Mouse (Mus musculus): ENCODE data around the gene Ccdc24. TPM values are rescaled to one million over a fixed set of nuclear protein-coding genes. Genes with fewer than 3 reads are reported as not detected.

Gene Ccdc24
- total and polyA plus RNA-seq, 2 experiments = 0.51 TPM; not detected in 1

DNA sequence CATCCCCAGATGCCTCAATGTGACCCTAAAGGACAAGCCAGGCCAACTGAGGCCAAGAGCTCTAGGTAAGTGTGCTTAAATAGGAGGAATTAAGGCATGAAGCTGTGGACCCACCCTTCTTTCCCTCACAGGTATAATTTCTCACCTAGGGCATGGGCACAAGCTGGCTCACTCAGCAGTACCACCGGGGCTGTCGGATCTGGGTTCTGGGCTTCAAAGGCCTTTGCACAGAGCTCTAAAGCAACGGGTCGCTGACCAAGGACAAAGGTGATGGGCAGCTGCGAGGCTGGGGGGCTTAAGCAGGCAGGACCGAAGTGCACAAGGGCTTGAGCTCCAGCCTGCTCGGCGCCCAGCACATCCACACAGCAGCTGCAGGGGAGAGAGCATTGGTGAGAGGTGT is 18.4 kb upstream of the Ccdc24 start:
- Histone ChIP-seq H3K36me3 (ENCODE audit: control insufficient read depth, insufficient read depth, low read length) (peaks cover 1% of the 10 kb centered on the region; the same call in 1 of the 2 replicates), H3K27me3 (ENCODE audit: control insufficient read depth, insufficient read depth, low read length) (no peaks in the 10 kb centered on the region), H3K4me3 (ENCODE audit: insufficient read depth, low read depth, low read length) (no peak overlapping the region), H3K27ac (replicated peaks; ENCODE audit: insufficient read depth, low read depth, low read length) (no peak overlapping the region), H3K4me1 (ENCODE audit: control insufficient read depth, insufficient read depth, low read length) (peaks cover 12% of the 10 kb centered on the region; the same call in 1 of the 2 replicates), H3K9ac (ENCODE audit: low read depth, low read length) (no peak overlapping the region), H3K79me2 (ENCODE audit: control insufficient read depth, insufficient read depth, low read length) (peaks cover 5% of the 10 kb centered on the region; the same call in 1 of the 2 replicates)
- no peak for DNase-seq (ENCODE audit: extremely low read depth, low read depth, low spot score)
- 91% methylated on average over 8 of the region's 8 CpGs for WGBS
- TF ChIP-seq CTCF (IDR thresholded peaks at IDR 0.05; ENCODE audit: low read depth, low read length) (no peak), POLR2A (IDR thresholded peaks at IDR 0.05; ENCODE audit: extremely low read depth, insufficient read depth, low read length) (no peak)

- H3K27me3 ChIP-seq (ENCODE audit: control insufficient read depth, insufficient read depth, low read length) = no peaks in the 10 kb centered on the region
- H3K4me3 ChIP-seq (ENCODE audit: insufficient read depth, low read depth, low read length) = no peak overlapping the region
- no peak for DNase-seq (ENCODE audit: extremely low read depth, low read depth, low spot score)
- no peak overlapping the region for H3K9ac ChIP-seq (ENCODE audit: low read depth, low read length)
- no peak for TF ChIP-seq POLR2A (IDR thresholded peaks at IDR 0.05; ENCODE audit: extremely low read depth, insufficient read depth, low read length)
- no peak for TF ChIP-seq CTCF (IDR thresholded peaks at IDR 0.05; ENCODE audit: low read depth, low read length)
- peaks cover 5% of the 10 kb centered on the region; the same call in 1 of the 2 replicates for H3K79me2 ChIP-seq (ENCODE audit: control insufficient read depth, insufficient read depth, low read length)
- peaks cover 12% of the 10 kb centered on the region; the same call in 1 of the 2 replicates for H3K4me1 ChIP-seq (ENCODE audit: control insufficient read depth, insufficient read depth, low read length)
- WGBS = 96% methylated on average over 14 of the region's 14 CpGs
- peaks cover 3% of the 10 kb centered on the region; the same call in 1 of the 2 replicates for H3K36me3 ChIP-seq (ENCODE audit: control insufficient read depth, insufficient read depth, low read length)
- H3K27ac ChIP-seq (replicated peaks; ENCODE audit: insufficient read depth, low read depth, low read length) = no peak overlapping the region
These were observed 17.7 kb upstream of the Ccdc24 start for GRCm38 (mm10) chr4:117890031-117890430.

DNA sequence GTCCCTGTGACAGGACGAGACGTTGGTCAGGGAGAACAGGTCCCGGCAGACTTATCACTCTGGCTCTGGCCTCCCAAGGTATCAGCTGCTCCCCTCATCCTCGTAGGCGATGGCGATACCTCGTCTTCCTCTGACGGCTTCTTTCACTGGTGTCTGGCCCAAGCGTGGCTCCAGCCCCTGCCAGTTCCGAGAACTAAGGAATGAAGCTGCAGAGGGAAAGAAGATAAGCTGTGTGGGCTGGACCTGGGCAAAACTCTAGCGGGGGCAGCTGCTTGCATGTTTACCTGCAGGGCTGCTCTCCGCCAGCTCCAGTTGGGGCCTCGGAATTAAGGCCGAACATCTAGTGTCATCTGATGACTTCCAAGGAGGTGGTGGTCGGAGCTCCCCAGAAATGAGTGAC is 17.1 kb upstream of the Ccdc24 start:
- TF ChIP-seq POLR2A (IDR thresholded peaks at IDR 0.05; ENCODE audit: extremely low read depth, insufficient read depth, low read length) (no peak), CTCF (IDR thresholded peaks at IDR 0.05; ENCODE audit: low read depth, low read length) (no peak)
- peaks cover 5% of the 10 kb centered on the region; the same call in 1 of the 2 replicates for H3K79me2 ChIP-seq (ENCODE audit: control insufficient read depth, insufficient read depth, low read length)
- WGBS = 93% methylated on average over 15 of the region's 15 CpGs
- H3K36me3 ChIP-seq (ENCODE audit: control insufficient read depth, insufficient read depth, low read length) = peaks cover 7% of the 10 kb centered on the region; the same call in 1 of the 2 replicates
- DNase-seq (ENCODE audit: extremely low read depth, low read depth, low spot score) = no peak
- no peaks in the 10 kb centered on the region for H3K27me3 ChIP-seq (ENCODE audit: control insufficient read depth, insufficient read depth, low read length)
- H3K4me1 ChIP-seq (ENCODE audit: control insufficient read depth, insufficient read depth, low read length) = peaks cover 12% of the 10 kb centered on the region; the same call in 1 of the 2 replicates
- no peak overlapping the region for H3K4me3 ChIP-seq (ENCODE audit: insufficient read depth, low read depth, low read length)
- H3K9ac ChIP-seq (ENCODE audit: low read depth, low read length) = no peak overlapping the region
- no peak overlapping the region for H3K27ac ChIP-seq (replicated peaks; ENCODE audit: insufficient read depth, low read depth, low read length)

DNA sequence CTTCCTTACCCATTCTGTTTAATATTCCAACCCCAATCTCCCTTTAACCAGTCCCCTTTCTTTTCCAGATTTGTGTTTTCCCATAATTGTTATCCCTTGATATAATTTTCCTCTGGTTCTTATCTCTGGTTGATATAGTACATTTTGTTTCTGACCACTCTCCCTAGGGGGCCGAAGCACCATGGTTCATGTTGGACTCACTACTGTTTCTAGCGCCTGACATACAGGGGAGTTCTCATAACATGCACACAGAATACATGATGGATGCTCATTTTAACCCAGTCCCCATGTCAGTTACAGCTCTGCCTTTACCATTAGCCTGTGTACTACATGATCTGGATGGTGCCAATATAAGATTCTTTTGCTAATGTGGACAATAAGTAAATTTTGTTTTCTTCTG is 15.6 kb upstream of the Ccdc24 start:
- H3K27ac ChIP-seq (replicated peaks; ENCODE audit: insufficient read depth, low read depth, low read length) = no peak overlapping the region
- H3K9ac ChIP-seq (ENCODE audit: low read depth, low read length) = no peak overlapping the region
- peaks cover 15% of the 10 kb centered on the region for H3K4me1 ChIP-seq (ENCODE audit: control insufficient read depth, insufficient read depth, low read length)
- peaks cover 12% of the 10 kb centered on the region; the same call in 1 of the 2 replicates for H3K36me3 ChIP-seq (ENCODE audit: control insufficient read depth, insufficient read depth, low read length)
- WGBS = 71% methylated on average over 2 of the region's 2 CpGs
- no peaks in the 10 kb centered on the region for H3K27me3 ChIP-seq (ENCODE audit: control insufficient read depth, insufficient read depth, low read length)
- no peak for TF ChIP-seq POLR2A (IDR thresholded peaks at IDR 0.05; ENCODE audit: extremely low read depth, insufficient read depth, low read length)
- TF ChIP-seq CTCF (IDR thresholded peaks at IDR 0.05; ENCODE audit: low read depth, low read length) = no peak
- peaks cover 5% of the 10 kb centered on the region; the same call in 1 of the 2 replicates for H3K79me2 ChIP-seq (ENCODE audit: control insufficient read depth, insufficient read depth, low read length)
- H3K4me3 ChIP-seq (ENCODE audit: insufficient read depth, low read depth, low read length) = no peak overlapping the region
- DNase-seq (ENCODE audit: extremely low read depth, low read depth, low spot score) = no peak

DNA sequence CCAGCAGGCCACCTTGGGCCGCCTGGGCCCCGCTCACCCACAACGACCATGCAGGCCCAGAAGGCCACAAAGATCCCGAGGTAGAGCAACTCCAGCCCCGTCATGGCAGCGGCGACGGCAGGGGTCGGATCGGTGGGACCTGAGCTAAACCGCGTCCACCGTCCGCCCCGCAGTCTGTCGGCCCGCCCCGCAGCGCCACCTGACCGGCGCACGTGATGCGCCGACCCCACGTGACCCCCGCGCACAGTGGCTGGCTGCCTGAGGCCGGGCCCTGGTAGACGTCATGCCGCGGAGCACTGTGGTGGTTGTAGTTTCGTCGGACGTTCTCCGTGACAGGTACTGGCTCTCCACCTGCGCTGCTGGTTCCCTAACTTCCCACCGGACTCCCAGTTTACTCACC is 14.8 kb upstream of the Ccdc24 start, which contains the start of gene Atp6v0b:
Gene Atp6v0b (minus strand): TSS at position 201 of the 400 bp plus-strand sequence.
- Histone ChIP-seq H3K4me1 (ENCODE audit: control insufficient read depth, insufficient read depth, low read length) (peaks cover 14% of the 10 kb centered on the region), H3K4me3 (ENCODE audit: insufficient read depth, low read depth, low read length) (peak within 1 kb of the TSS; percentile 86), H3K27ac (replicated peaks; ENCODE audit: insufficient read depth, low read depth, low read length) (peak within 1 kb of the TSS; percentile 77), H3K27me3 (ENCODE audit: control insufficient read depth, insufficient read depth, low read length) (no peaks in the 10 kb centered on the region), H3K79me2 (ENCODE audit: control insufficient read depth, insufficient read depth, low read length) (peaks cover 5% of the 10 kb centered on the region; the same call in 1 of the 2 replicates), H3K9ac (ENCODE audit: low read depth, low read length) (peak within 1 kb of the TSS; percentile 96), H3K36me3 (ENCODE audit: control insufficient read depth, insufficient read depth, low read length) (peaks cover 12% of the 10 kb centered on the region; the same call in 1 of the 2 replicates)
- WGBS = under 1% methylated on average over 37 of the region's 37 CpGs
- TF ChIP-seq CTCF (IDR thresholded peaks at IDR 0.05; ENCODE audit: low read depth, low read length) (no peak), POLR2A (IDR thresholded peaks at IDR 0.05; ENCODE audit: extremely low read depth, insufficient read depth, low read length) (peak; percentile 78; the same call in 1 of the 2 replicates)
- peak; percentile 75 for DNase-seq (ENCODE audit: extremely low read depth, low read depth, low spot score)

DNA sequence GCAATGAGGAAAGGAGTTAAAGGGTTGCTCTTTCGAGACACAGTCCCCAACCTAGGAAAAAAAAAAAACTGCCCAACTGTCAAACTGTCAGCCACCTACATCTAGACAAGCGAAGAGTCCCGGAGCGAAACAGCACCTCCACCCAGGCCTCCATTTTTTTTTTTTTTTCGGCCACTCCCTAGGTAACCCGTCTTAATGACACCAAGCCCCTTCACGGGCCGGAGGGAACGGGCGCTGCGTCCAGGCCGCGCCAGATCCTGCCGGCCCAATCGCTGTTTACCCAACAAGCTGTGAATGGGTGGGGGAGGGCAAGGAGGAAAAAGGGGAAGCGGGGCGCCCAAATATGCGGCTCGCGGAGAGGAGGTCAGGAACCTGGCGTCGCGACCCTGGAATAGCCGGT is 14.3 kb upstream of the Ccdc24 start:
- peak; percentile 17 for DNase-seq (ENCODE audit: extremely low read depth, low read depth, low spot score)
- TF ChIP-seq POLR2A (IDR thresholded peaks at IDR 0.05; ENCODE audit: extremely low read depth, insufficient read depth, low read length) = no peak
- no peak for TF ChIP-seq CTCF (IDR thresholded peaks at IDR 0.05; ENCODE audit: low read depth, low read length)
- H3K4me1 ChIP-seq (ENCODE audit: control insufficient read depth, insufficient read depth, low read length) = peaks cover 12% of the 10 kb centered on the region
- 1% methylated on average over 24 of the region's 24 CpGs for WGBS
- H3K4me3 ChIP-seq (ENCODE audit: insufficient read depth, low read depth, low read length) = peak overlapping the region; percentile 86
- no peaks in the 10 kb centered on the region for H3K27me3 ChIP-seq (ENCODE audit: control insufficient read depth, insufficient read depth, low read length)
- peak overlapping the region; percentile 96 for H3K9ac ChIP-seq (ENCODE audit: low read depth, low read length)
- peak overlapping the region; percentile 77 for H3K27ac ChIP-seq (replicated peaks; ENCODE audit: insufficient read depth, low read depth, low read length)
- H3K79me2 ChIP-seq (ENCODE audit: control insufficient read depth, insufficient read depth, low read length) = peaks cover 5% of the 10 kb centered on the region; the same call in 1 of the 2 replicates
- peaks cover 12% of the 10 kb centered on the region; the same call in 1 of the 2 replicates for H3K36me3 ChIP-seq (ENCODE audit: control insufficient read depth, insufficient read depth, low read length)
